Mouse (Mus musculus) megakaryocyte, embryonic 14.5 days (primary cell): ENCODE measurements around the gene Os9.

ENCODE experiments used
- FLI1 ChIP-seq: IDR thresholded peaks from 2 replicates; pipeline ENCODE4 v1.6.1; 2012; ENCODE audit warnings: low read length, inconsistent platforms, mixed read lengths
- GATA1 ChIP-seq: IDR thresholded peaks from 3 replicates; pipeline ENCODE4 v1.6.1; 2012; ENCODE audit warnings: mixed read lengths, low read length, inconsistent platforms, borderline replicate concordance

- no peak for TF ChIP-seq GATA1
- no peak for TF ChIP-seq FLI1
Measured at GRCm38 (mm10) chr10:127081996-127082620, 38.8 kb downstream of the Os9 start.
